Mouse (Mus musculus) limb, embryonic 11.5 days (tissue): Measurements from ENCODE around the gene Tas1r1. TPM values are rescaled to one million over a fixed set of nuclear protein-coding genes. Genes with fewer than 3 reads are reported as not detected.

Source experiments
- ATAC-seq: fragments of 200-750 bp; cut with Nextera tagmentation; 2 replicates; pipeline ENCODE4 v1.8.0; 2017; ENCODE audit warnings: low read depth; ENCODE audit not compliant: insufficient number of reproducible peaks, low FRiP score, low TSS enrichment
- DNase-seq: peaks from one replicate; pipeline ENCODE4 v3.0.0-alpha.2; 2015; ENCODE audit warnings: low spot score
- H3K27ac ChIP-seq: fragments of 300-500 bp; sonication (generic); replicated peaks from 2 replicates; pipeline ENCODE4 v1.5.1; 2014; ENCODE audit warnings: low read depth, mild to moderate bottlenecking, low read length
- H3K27me3 ChIP-seq: fragments of 300-500 bp; sonication (generic); 2 replicates; pipeline ENCODE4 v1.6.1; 2014; ENCODE audit warnings: mild to moderate bottlenecking, low read length, mixed read lengths; ENCODE audit not compliant: control insufficient read depth, insufficient read depth
- H3K36me3 ChIP-seq: fragments of 300-500 bp; sonication (generic); 2 replicates; pipeline ENCODE4 v1.6.1; 2014; ENCODE audit warnings: mild to moderate bottlenecking, low read length, moderate library complexity, mixed read lengths; ENCODE audit not compliant: control insufficient read depth, insufficient read depth
- H3K4me1 ChIP-seq: fragments of 300-500 bp; sonication (generic); 2 replicates; pipeline ENCODE4 v1.6.1; 2014; ENCODE audit warnings: low read length, mixed read lengths; ENCODE audit not compliant: control insufficient read depth, insufficient read depth
- H3K4me2 ChIP-seq: fragments of 300-500 bp; sonication (generic); 2 replicates; pipeline ENCODE4 v1.6.1; 2014; ENCODE audit warnings: low read depth, mild to moderate bottlenecking, moderate library complexity; ENCODE audit not compliant: severe bottlenecking
- H3K4me3 ChIP-seq: fragments of 300-500 bp; sonication (generic); 2 replicates; pipeline ENCODE4 v1.5.1; 2014; ENCODE audit warnings: low read depth, low read length
- H3K9ac ChIP-seq: fragments of 300-500 bp; sonication (generic); 2 replicates; pipeline ENCODE4 v1.6.1; 2014; ENCODE audit warnings: mild to moderate bottlenecking, low read length
- H3K9me3 ChIP-seq: fragments of 300-500 bp; sonication (generic); 2 replicates; pipeline ENCODE4 v1.6.1; 2016; ENCODE audit warnings: low read length; ENCODE audit not compliant: control insufficient read depth
- WGBS: fragments of 180-500 bp; shearing (Covaris S2); extraction: QIAGEN DNeasy Blood & Tissue Kit; methylation state at CpG from one replicate; pipeline ENCODE4 v1.1.7; 2014; 5-methylcytosine and 5-hydroxymethylcytosine counted together
- polyA plus RNA-seq: library from polyadenylated mRNA; unstranded; fragments of >200 nt; fragmentation: Nextera tagmentation; extraction: Ambion mirVana; gene quantifications from 2 replicates; pipeline ENCODE4 v1.2.1, GENCODE M21; 2014

Tas1r1 gene
- polyA plus RNA-seq, 1 experiment from 2014 or later = 0.40 TPM

- peaks cover 21% of the 10 kb centered on the region for H3K4me1 ChIP-seq
- H3K9ac ChIP-seq = no peak overlapping the region
- ATAC-seq = no peak
- no peaks in the 10 kb centered on the region for H3K27me3 ChIP-seq
- no peak for DNase-seq
- no peak overlapping the region for H3K4me3 ChIP-seq
- no peaks in the 10 kb centered on the region for H3K9me3 ChIP-seq
- H3K27ac ChIP-seq = no peak overlapping the region
- H3K36me3 ChIP-seq = peaks cover 9% of the 10 kb centered on the region
- no peak overlapping the region for H3K4me2 ChIP-seq
- WGBS = 62% methylated on average over 8 of the region's 8 CpGs
Observed at GRCm38 (mm10) chr4:151986650-151987049, 51.7 kb downstream of the Tas1r1 start.

GRCm38 (mm10) chr4:151985886-151986285 lies 52.5 kb downstream of the Tas1r1 start:
- H3K4me1 ChIP-seq = peaks cover 21% of the 10 kb centered on the region
- WGBS = 23% methylated on average over 10 of the region's 10 CpGs
- no peak overlapping the region for H3K9ac ChIP-seq
- H3K27me3 ChIP-seq = no peaks in the 10 kb centered on the region
- no peak overlapping the region for H3K27ac ChIP-seq
- H3K9me3 ChIP-seq = no peaks in the 10 kb centered on the region
- DNase-seq (no peak), ATAC-seq (no peak)
- H3K36me3 ChIP-seq = peaks cover 4% of the 10 kb centered on the region; the same call in 1 of the 2 replicates
- no peak overlapping the region for H3K4me3 ChIP-seq
- no peak overlapping the region for H3K4me2 ChIP-seq

GRCm38 (mm10) chr4:151983560-151983959 lies 54.8 kb downstream of the Tas1r1 start:
- H3K27me3 ChIP-seq = no peaks in the 10 kb centered on the region
- no peak overlapping the region for H3K9ac ChIP-seq
- ATAC-seq = no peak
- WGBS = 30% methylated on average over 8 of the region's 9 CpGs
- H3K4me3 ChIP-seq = no peak overlapping the region
- H3K9me3 ChIP-seq = no peaks in the 10 kb centered on the region
- no peak for DNase-seq
- peaks cover 10% of the 10 kb centered on the region; the same call in 1 of the 2 replicates for H3K36me3 ChIP-seq
- no peak overlapping the region for H3K27ac ChIP-seq
- peaks cover 21% of the 10 kb centered on the region for H3K4me1 ChIP-seq
- H3K4me2 ChIP-seq = no peak overlapping the region

- no peaks in the 10 kb centered on the region for H3K9me3 ChIP-seq
- ATAC-seq = no peak
- DNase-seq = no peak
- H3K36me3 ChIP-seq = peaks cover 12% of the 10 kb centered on the region; the same call in 1 of the 2 replicates
- H3K4me3 ChIP-seq = no peak overlapping the region
- no peaks in the 10 kb centered on the region for H3K27me3 ChIP-seq
- WGBS = 56% methylated on average over 17 of the region's 17 CpGs
- H3K9ac ChIP-seq = 0 out of 2 replicates have a peak overlapping the region, but pooled peaks have one; percentile 2
- peaks cover 20% of the 10 kb centered on the region for H3K4me1 ChIP-seq
- no peak overlapping the region for H3K4me2 ChIP-seq
- no peak overlapping the region for H3K27ac ChIP-seq
Observed at GRCm38 (mm10) chr4:151983043-151983442, 55.3 kb downstream of the Tas1r1 start.

GRCm38 (mm10) chr4:151981363-151981762 lies 57.0 kb downstream of the Tas1r1 start:
- Histone ChIP-seq H3K4me2 (no peak overlapping the region), H3K9ac (no peak overlapping the region), H3K27me3 (no peaks in the 10 kb centered on the region), H3K9me3 (no peaks in the 10 kb centered on the region), H3K36me3 (peaks cover 21% of the 10 kb centered on the region; the same call in 1 of the 2 replicates), H3K4me3 (no peak overlapping the region), H3K4me1 (peaks cover 10% of the 10 kb centered on the region), H3K27ac (0 out of 2 replicates have a peak overlapping the region, but pooled peaks have one; percentile 6)
- peak; percentile 85 for DNase-seq
- peak; percentile 63 for ATAC-seq
- 17% methylated on average over 5 of the region's 5 CpGs for WGBS

GRCm38 (mm10) chr4:151980699-151981098 lies 57.7 kb downstream of the Tas1r1 start:
- Histone ChIP-seq H3K4me2 (no peak overlapping the region), H3K36me3 (peaks cover 23% of the 10 kb centered on the region; the same call in 1 of the 2 replicates), H3K4me1 (peaks cover 4% of the 10 kb centered on the region), H3K9ac (no peak overlapping the region), H3K27me3 (no peaks in the 10 kb centered on the region), H3K9me3 (no peaks in the 10 kb centered on the region), H3K4me3 (no peak overlapping the region), H3K27ac (no peak overlapping the region)
- ATAC-seq (no peak), DNase-seq (no peak)
- 81% methylated on average over 8 of the region's 8 CpGs for WGBS

Other genes with a start within 250 kb of the Tas1r1 start
- 106 and 109 TPM in 2 replicates for gene Camta1, start 176.7 kb downstream of the Tas1r1 start, polyA plus RNA-seq
- 90.9 and 93.2 TPM in 2 replicates for gene Dnajc11, start 104.9 kb downstream of the Tas1r1 start, polyA plus RNA-seq
- gene Thap3, start 49.6 kb downstream of the Tas1r1 start, polyA plus RNA-seq = 27.3 and 29.5 TPM in 2 replicates
- gene Phf13, start 42.3 kb downstream of the Tas1r1 start, polyA plus RNA-seq = 28.6 and 29.4 TPM in 2 replicates
- gene Klhl21, start 29.8 kb downstream of the Tas1r1 start, polyA plus RNA-seq = 4.7 and 6.4 TPM in 2 replicates
- gene Zbtb48, start 10.9 kb downstream of the Tas1r1 start, polyA plus RNA-seq = 21.0 and 23.9 TPM in 2 replicates
- 38.1 and 40.3 TPM in 2 replicates for gene Nol9, start 753 bp upstream of the Tas1r1 start, polyA plus RNA-seq
- gene Plekhg5, start 33.9 kb upstream of the Tas1r1 start, polyA plus RNA-seq = 8.8 and 8.9 TPM in 2 replicates
- gene Tnfrsf25, start 77.4 kb upstream of the Tas1r1 start, polyA plus RNA-seq = 0.38 and 0.79 TPM in 2 replicates
- 1.6 and 1.9 TPM in 2 replicates for gene Espn, start 113.8 kb upstream of the Tas1r1 start, polyA plus RNA-seq
- gene Hes2, start 120.3 kb upstream of the Tas1r1 start, polyA plus RNA-seq = not detected in 2 replicates
- 32.1 and 33.3 TPM in 2 replicates for gene Acot7, start 139.6 kb upstream of the Tas1r1 start, polyA plus RNA-seq
- 3.3 and 3.4 TPM in 2 replicates for gene Gpr153, start 235.7 kb upstream of the Tas1r1 start, polyA plus RNA-seq